Mouse (Mus musculus) T-cell, adult 2 months (primary cell): ENCODE measurements at regions not wholly inside any gene's neighbourhood (a gene's known extent, or its start where the extent isn't known, plus 50 kb on each side); places are given as distances from the start of the nearest gene placed in this dataset.

Experiments used
- DNase-seq: peaks from one replicate; pipeline ENCODE4 v3.0.0; 2022; ENCODE audit warnings: low spot score

DNA sequence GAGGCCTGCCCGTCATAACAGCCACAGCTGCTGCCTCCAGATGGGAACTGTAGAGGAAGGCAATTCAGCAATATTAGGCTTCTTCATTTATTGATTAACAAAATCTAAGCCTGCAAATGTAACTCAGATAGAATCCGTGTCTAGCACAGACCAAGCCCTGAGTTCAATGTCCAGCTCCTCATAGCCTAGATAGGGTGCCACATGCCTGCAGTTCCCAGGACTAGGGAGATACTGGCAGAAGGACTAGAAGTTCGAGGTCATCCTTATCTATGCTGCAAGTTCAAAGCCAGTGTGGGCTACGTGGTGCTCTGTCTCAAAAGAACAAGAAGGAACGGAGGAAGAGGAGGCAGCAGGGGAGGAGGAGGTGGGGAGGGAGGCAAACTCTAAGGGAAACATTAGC, 121.2 kb upstream of the Pkdcc start:
- DNase-seq: no peak

DNA sequence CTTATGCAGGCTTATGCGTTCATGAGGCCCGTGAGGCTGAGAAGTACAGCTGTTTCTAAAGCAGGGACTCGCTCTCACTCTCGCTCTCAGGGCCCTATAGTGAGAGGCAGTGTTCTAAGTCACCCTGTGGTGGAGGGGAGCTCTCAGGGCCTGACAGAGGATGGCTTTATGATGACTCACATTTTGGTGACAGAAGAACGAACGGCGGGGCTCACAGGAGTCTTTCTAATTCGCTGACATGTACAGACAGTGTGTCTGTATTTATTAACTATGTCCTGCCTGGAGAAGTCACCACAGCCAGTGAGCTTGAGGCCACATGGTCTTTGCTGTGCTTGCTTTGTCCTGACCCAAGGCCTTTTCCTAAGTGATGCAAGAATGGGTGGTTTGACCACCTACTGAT, 118.6 kb upstream of the Pkdcc start:
- no peak for DNase-seq

- no peak for DNase-seq
Observed at GRCm38 (mm10) chr17:83097998-83098397, 117.1 kb upstream of the Pkdcc start.

DNA sequence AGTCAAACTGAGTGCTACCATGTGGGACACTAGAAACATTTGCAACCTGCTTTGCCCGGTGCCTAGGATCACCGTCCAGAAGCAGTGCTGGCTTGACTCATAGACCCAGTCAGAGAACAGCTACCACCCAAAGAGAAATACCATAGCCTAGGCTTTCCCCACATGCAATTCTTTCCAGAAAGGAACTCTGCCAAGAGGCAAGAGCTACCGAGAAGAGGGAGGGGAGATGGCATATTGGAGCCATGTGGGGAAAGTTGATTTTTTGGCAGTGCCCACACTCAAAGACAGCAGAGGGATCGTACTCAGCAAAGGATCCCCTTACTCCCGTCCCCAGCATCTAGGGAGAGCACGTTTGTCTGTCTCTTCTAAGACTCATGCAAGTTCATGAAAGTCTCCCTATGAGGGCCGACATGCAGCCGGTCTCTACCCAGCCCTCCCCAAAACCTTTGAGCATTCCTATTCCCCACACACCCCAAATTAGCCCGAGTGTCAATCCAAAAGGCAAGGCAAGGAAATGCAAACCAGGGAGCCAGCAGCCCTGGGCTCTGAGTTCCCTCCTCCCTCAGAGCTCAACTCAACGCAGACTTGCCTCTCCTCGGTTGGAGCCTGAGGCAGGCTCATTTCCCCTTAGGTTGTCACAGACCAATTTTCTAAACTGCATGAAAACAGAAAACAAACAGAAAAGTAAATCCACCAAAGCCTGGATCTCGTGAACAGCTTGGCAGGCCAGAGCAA, 116.2 kb upstream of the Pkdcc start:
- DNase-seq: no peak

- no peak for DNase-seq
Observed at GRCm38 (mm10) chr17:83101035-83101434, 114.1 kb upstream of the Pkdcc start.

DNA sequence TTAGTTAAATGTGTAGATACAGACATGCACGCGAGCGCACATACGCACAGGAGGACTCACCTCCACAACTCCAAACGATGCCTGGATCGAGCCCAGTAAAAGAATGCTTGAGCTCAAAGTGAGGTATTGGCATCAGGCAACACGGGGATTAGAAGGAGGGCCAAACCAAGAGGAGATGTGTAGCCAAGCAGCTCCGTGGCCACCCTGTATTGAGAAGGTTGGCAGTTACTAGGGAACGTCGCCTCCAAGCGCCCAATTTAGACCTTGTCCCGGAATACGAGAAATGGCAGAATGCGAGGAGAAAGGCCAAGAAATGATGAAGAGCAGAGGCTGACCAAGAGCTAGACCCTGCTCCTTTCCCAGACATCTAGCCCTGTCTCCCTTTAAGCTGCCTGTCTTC, 113.3 kb upstream of the Pkdcc start:
- DNase-seq: no peak

DNA sequence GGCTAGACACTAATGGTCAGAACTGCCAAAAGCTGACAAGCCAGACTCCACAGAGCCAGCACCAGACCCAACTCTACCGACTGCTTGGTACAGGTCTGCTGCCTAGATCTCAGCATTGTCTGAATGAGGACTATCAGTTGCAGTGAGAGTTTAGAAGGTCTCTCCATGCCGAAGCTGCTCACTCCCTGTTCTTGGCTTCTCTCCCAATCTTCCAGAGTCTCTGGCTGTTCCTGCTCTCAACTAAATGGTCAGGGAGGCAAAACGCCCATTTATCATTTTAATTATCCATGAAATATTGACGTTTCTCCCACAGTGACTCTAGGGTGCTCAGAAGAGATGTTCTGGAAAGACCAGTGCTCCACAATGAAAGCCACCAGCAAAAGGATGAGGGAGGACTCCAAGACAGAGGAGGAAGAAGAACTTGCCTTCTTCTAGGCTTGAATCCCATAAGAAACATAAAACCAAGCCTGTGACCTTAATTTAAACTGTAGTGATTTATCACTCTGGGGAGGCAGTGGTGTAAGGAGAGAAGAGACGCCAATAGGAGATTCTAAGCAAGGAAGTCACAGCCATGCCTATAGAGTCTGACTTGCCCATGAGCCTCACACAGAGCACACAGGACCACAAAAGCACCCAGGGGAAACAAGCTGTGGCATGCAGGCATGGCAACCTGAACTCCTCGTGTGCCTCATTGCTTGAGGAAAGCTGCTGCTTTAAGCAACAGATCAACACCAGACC, 112.2 kb upstream of the Pkdcc start:
- DNase-seq: no peak

DNA sequence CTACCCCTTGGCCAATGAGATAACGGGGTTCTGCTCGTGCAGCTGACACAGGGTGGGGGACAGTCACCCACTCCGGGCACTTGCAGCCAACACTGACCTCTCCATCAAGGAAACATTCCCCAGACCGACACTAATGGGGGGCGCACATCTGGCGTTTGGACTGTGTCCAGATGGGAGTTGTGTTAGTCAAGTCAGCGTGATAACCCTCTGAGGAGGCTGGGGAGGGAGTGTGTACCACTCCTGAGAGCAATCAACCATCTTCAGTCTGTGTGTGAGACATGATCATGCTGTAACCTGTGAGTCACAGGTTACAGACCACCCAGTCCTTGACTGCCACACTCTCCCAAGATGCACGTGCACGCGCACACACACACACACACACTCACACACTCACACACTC, 106.9 kb upstream of the Pkdcc start:
- DNase-seq: no peak

DNA sequence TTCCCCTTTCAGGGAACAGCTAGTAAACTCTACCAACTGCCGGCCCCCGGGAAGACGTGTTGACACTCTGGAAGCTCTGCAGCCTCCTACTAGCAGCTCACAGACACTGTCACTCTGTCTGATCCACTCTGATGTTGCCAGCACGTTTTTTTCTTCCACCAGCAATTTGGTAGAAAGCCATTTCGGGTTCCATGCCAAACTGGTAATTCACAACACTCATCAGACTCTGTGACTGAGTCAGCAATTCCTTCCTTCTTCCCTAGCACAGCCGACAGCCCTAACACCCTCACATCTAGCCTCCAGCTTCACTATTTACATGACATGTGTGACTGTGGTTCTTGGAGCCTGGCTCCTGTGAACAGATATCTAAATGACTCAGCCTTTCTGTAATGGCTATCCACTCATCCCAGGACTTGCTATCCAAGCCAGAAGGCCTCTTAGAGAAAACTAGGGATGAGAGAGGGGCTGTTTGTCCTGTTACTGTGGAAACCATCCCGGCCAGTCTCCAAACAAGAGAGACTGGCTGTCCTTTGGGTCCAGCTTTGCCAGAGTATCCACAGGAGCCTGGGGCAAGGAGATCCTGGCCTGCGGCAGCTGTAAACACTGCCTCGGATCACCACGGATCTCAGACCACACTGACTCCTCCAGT, 105.2 kb upstream of the Pkdcc start:
- DNase-seq: no peak

DNA sequence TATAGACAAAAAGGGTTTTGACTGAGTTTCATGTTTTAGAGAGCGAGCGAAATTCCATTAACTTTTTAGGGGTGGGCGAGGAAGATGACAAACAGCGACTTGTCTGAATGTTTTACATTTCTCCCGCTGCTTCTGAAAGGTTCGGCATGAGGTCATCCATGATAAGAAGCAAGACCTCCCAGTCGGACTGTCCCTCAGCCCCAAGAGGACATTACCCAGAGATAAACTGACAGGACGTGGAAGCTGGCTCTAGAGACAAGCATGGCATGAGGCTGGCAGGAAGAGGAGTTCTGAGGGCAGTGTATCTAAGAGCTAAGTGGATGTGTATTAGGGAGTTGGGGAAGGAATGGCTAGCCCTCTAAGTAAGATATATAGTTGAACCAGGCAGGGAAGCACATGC, 104.5 kb upstream of the Pkdcc start:
- DNase-seq: no peak

GRCm38 (mm10) chr17:83115146-83115545, 99.9 kb upstream of the Pkdcc start:
- DNase-seq: no peak

GRCm38 (mm10) chr17:83115832-83116480, 99.1 kb upstream of the Pkdcc start:
- DNase-seq: no peak

GRCm38 (mm10) chr17:83120665-83121232, 94.3 kb upstream of the Pkdcc start:
- no peak for DNase-seq

- no peak for DNase-seq
Observed at GRCm38 (mm10) chr17:83122525-83123280, 92.4 kb upstream of the Pkdcc start.

GRCm38 (mm10) chr17:83125057-83125456, 90.0 kb upstream of the Pkdcc start:
- DNase-seq: no peak

GRCm38 (mm10) chr17:83127842-83128241, 87.2 kb upstream of the Pkdcc start:
- DNase-seq: no peak

DNA sequence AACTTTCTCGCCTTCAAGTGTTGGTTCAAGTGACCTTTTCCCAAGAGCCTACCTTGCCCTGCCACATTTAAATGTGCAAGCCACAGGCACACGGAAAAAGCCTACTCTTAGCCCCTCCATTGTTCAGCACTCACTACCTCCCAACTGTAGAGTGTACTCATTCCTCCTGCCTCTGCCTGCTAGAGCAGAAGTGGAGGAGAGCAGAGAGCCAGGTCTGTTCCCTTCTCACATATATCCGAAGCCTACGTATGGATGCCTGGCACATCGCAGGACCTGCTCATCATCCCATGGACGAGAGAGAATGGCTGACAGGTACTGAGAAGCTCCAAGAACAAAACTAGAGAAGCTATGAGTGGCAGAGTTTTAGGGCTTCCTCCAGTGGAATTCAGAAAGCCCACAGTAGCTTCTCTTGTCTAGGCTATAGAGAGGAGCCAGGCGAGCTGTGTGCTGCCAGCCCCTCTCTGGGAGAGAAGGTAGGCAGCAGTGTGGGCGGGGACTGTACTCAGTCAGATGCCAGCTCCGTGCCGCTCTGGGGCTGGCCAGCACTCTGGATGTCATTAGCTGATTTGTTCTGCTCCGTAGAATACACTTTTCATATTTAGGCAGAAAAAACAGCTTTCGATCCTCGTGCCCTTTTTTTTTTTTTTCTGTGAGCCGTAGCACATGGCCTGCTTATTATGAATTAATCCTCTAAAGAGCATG, 86.1 kb upstream of the Pkdcc start:
- no peak for DNase-seq

DNA sequence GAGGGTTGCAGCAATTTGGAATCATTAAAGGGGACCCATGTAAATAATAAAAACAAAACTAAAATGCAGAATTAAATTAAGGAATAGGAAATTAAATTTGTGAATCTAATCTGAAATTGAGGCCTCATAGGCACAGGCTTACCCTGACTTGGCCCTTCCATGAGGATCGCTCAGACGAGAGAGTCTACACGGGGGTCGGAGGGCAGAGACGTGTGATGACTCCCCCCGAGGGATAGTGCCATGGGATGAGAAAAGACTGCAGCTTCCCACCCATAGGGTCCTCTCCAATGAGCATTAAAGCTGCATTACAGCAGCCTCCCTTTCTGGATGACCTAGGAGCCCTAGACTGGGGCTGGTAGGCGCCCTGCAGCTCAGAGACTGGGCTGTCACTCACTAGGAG, 85.4 kb upstream of the Pkdcc start:
- DNase-seq: no peak

DNA sequence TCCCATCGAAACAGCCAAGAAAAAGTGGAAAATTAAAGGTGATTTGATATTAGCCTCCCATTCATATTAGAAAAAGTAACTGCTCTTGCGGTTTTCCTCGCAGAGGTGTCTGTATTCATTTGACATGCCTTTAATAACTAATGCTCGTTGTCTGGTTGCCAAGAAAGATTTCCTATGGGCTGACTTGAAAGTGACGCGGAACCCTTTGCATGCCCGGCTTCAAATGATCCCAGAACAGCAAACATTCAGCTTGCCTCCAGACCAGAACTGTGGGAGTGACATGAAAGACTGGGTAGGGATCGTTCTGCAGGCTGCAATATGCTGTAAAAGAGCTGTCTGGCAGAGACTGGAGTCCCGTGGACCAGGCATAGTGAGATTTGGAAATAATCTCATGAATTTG, 81.9 kb upstream of the Pkdcc start:
- DNase-seq: no peak

DNA sequence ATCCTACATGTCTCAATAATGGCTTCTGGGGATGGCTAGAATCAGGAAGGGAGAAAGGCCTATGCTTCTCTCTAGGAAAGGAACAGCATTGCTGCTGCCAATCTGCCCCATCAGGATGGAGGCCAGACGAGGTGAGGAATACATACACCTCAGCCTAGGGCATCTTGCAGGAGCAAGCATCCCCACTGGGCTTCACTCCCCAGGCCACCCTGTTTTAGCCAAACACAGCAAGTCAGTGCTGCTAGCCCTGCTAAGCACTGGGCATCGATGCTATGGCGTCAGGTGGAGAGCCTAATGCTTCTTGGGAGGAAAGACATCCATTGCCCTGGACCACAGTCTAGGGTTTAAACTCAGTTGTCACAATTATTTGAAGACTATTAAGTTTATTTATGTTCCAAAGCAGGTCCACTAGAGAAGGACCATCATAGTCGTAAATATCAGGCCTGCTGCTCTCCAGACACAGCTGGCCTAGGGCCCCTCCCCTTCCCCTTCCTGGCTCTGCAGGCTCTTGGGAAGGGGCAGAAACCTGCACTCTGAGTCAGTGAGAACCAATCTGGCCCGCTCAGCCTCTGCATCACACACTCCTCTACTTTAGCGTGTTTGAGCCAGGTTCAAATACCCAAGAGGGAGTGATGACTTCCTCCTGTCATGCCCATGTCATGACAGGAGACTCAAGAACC, 79.5 kb upstream of the Pkdcc start:
- no peak for DNase-seq
